Mouse (Mus musculus): ENCODE measurements at regions not wholly inside any gene's neighbourhood (a gene's known extent, or its start where the extent isn't known, plus 50 kb on each side); places are given as distances from the start of the nearest gene placed in this dataset.

DNA sequence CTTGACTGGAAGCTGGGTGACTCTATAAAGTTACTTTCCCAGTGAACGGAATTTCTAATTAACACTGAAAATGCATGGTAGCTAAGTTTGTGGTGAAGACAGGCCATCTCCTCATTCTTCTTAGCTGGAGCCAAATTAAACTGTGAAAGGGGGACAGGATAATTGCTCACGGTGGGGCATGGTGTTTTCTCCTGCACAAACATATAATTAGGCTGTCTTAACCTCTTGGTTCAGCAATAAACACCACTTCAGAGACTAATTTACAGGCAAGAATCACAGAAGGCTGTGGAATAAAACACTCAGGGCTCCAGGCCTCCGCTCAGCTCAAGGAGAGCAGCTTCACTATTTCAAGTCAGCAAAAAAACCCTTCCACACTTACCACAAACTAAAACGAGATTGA is 261.9 kb upstream of the Nt5e start:
- peak overlapping the region; percentile 1; the same call in 1 of the 2 replicates for H3K27ac ChIP-seq (replicated peaks; ENCODE audit: low read depth, low read length)
- H3K4me3 ChIP-seq (ENCODE audit: low read depth, low read length), result no peak overlapping the region
- DNase-seq (ENCODE audit: low spot score), result peak; percentile 54
- peaks cover 39% of the 10 kb centered on the region for H3K4me1 ChIP-seq (ENCODE audit: control insufficient read depth, insufficient read depth, low read length)
- no peaks in the 10 kb centered on the region for H3K9me3 ChIP-seq (ENCODE audit: control insufficient read depth, low read length)
- no peak overlapping the region for H3K9ac ChIP-seq (ENCODE audit: low read length)
- no peaks in the 10 kb centered on the region for H3K27me3 ChIP-seq (ENCODE audit: control insufficient read depth, insufficient read depth, low read length)
- H3K36me3 ChIP-seq (ENCODE audit: control insufficient read depth, insufficient read depth, low read length), result no peaks in the 10 kb centered on the region
- H3K4me2 ChIP-seq (ENCODE audit: low read depth, severe bottlenecking), result no peak overlapping the region
- no peak; the same call in 1 of the 2 replicates for ATAC-seq (ENCODE audit: insufficient number of reproducible peaks, low FRiP score, low TSS enrichment, low read depth)
- 10% methylated on average over 4 of the region's 4 CpGs for WGBS

GRCm38 (mm10) chr9:88065777-88066176 is 261.2 kb upstream of the Nt5e start:
- DNase-seq (ENCODE audit: low spot score) (no peak), ATAC-seq (ENCODE audit: insufficient number of reproducible peaks, low FRiP score, low TSS enrichment, low read depth) (no peak)
- H3K9ac ChIP-seq (ENCODE audit: low read length), result no peak overlapping the region
- H3K27me3 ChIP-seq (ENCODE audit: control insufficient read depth, insufficient read depth, low read length), result no peaks in the 10 kb centered on the region
- H3K9me3 ChIP-seq (ENCODE audit: control insufficient read depth, low read length), result no peaks in the 10 kb centered on the region
- no peaks in the 10 kb centered on the region for H3K36me3 ChIP-seq (ENCODE audit: control insufficient read depth, insufficient read depth, low read length)
- no peak overlapping the region for H3K4me3 ChIP-seq (ENCODE audit: low read depth, low read length)
- 58% methylated on average over 7 of the region's 7 CpGs for WGBS
- H3K4me1 ChIP-seq (ENCODE audit: control insufficient read depth, insufficient read depth, low read length), result peaks cover 46% of the 10 kb centered on the region
- H3K4me2 ChIP-seq (ENCODE audit: low read depth, severe bottlenecking), result no peak overlapping the region
- H3K27ac ChIP-seq (replicated peaks; ENCODE audit: low read depth, low read length), result 0 out of 2 replicates have a peak overlapping the region, but pooled peaks have one; percentile 1

GRCm38 (mm10) chr9:88068322-88068721 is 258.7 kb upstream of the Nt5e start:
- DNase-seq (ENCODE audit: low spot score) (peak; percentile 57), ATAC-seq (ENCODE audit: insufficient number of reproducible peaks, low FRiP score, low TSS enrichment, low read depth) (peak; percentile 29; the same call in 1 of the 2 replicates)
- Histone ChIP-seq H3K4me3 (ENCODE audit: low read depth, low read length) (no peak overlapping the region), H3K4me1 (ENCODE audit: control insufficient read depth, insufficient read depth, low read length) (peaks cover 55% of the 10 kb centered on the region), H3K27ac (replicated peaks; ENCODE audit: low read depth, low read length) (peak overlapping the region; percentile 69; the same call in 1 of the 2 replicates), H3K27me3 (ENCODE audit: control insufficient read depth, insufficient read depth, low read length) (no peaks in the 10 kb centered on the region), H3K4me2 (ENCODE audit: low read depth, severe bottlenecking) (peak overlapping the region; percentile 35; the same call in 1 of the 2 replicates), H3K9me3 (ENCODE audit: control insufficient read depth, low read length) (no peaks in the 10 kb centered on the region), H3K36me3 (ENCODE audit: control insufficient read depth, insufficient read depth, low read length) (no peaks in the 10 kb centered on the region), H3K9ac (ENCODE audit: low read length) (no peak overlapping the region)
- 16% methylated on average over 8 of the region's 8 CpGs for WGBS

- 7% methylated on average over 15 of the region's 15 CpGs for WGBS
- H3K27ac ChIP-seq (replicated peaks; ENCODE audit: low read depth, low read length), result peak overlapping the region; percentile 69
Measured at GRCm38 (mm10) chr9:88068881-88069304, 258.1 kb upstream of the Nt5e start.

DNA sequence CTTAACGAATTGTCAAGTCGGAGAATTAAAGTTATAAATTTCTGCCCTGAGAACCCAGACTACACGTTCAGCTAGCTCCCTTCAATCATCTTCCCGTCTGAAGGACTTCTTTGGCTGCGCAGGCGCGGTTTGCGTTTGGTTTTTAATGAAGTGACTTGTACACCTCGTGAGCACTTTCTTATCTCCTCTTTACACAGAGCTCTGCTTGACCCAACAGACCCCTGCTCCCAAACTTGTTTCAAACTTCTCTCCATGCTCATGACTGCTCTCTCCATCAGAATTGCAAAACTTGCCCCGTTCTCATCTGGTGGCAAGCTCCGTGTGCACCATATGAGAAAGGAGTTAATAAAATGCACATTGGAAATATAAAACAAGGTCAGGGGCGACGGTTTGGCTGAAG is 257.2 kb upstream of the Nt5e start:
- no peaks in the 10 kb centered on the region for H3K27me3 ChIP-seq (ENCODE audit: control insufficient read depth, insufficient read depth, low read length)
- H3K9ac ChIP-seq (ENCODE audit: low read length), result no peak overlapping the region
- ATAC-seq (ENCODE audit: insufficient number of reproducible peaks, low FRiP score, low TSS enrichment, low read depth), result no peak
- H3K9me3 ChIP-seq (ENCODE audit: control insufficient read depth, low read length), result no peaks in the 10 kb centered on the region
- H3K4me2 ChIP-seq (ENCODE audit: low read depth, severe bottlenecking), result peak overlapping the region; percentile 25; the same call in 1 of the 2 replicates
- peaks cover 54% of the 10 kb centered on the region for H3K4me1 ChIP-seq (ENCODE audit: control insufficient read depth, insufficient read depth, low read length)
- H3K36me3 ChIP-seq (ENCODE audit: control insufficient read depth, insufficient read depth, low read length), result no peaks in the 10 kb centered on the region
- WGBS, result 23% methylated on average over 13 of the region's 13 CpGs
- DNase-seq (ENCODE audit: low spot score), result peak; percentile 54
- peak overlapping the region; percentile 79 for H3K27ac ChIP-seq (replicated peaks; ENCODE audit: low read depth, low read length)
- H3K4me3 ChIP-seq (ENCODE audit: low read depth, low read length), result no peak overlapping the region

More at GRCm38 (mm10) chr9:88068881-88069304, 258.1 kb upstream of the Nt5e start:
- 0 out of 2 replicates have a peak overlapping the region, but pooled peaks have one; percentile 7 for H3K4me3 ChIP-seq (ENCODE audit: low read depth, low read length)
- H3K9ac ChIP-seq (ENCODE audit: low read length), result no peak overlapping the region
- peak overlapping the region; percentile 35 for H3K4me2 ChIP-seq (ENCODE audit: low read depth, severe bottlenecking)
- H3K27me3 ChIP-seq (ENCODE audit: control insufficient read depth, insufficient read depth, low read length), result no peaks in the 10 kb centered on the region
- no peaks in the 10 kb centered on the region for H3K36me3 ChIP-seq (ENCODE audit: control insufficient read depth, insufficient read depth, low read length)
- no peaks in the 10 kb centered on the region for H3K9me3 ChIP-seq (ENCODE audit: control insufficient read depth, low read length)
- ATAC-seq (ENCODE audit: insufficient number of reproducible peaks, low FRiP score, low TSS enrichment, low read depth) (peak; percentile 78), DNase-seq (ENCODE audit: low spot score) (peak; percentile 82)
- peaks cover 60% of the 10 kb centered on the region for H3K4me1 ChIP-seq (ENCODE audit: control insufficient read depth, insufficient read depth, low read length)

DNA sequence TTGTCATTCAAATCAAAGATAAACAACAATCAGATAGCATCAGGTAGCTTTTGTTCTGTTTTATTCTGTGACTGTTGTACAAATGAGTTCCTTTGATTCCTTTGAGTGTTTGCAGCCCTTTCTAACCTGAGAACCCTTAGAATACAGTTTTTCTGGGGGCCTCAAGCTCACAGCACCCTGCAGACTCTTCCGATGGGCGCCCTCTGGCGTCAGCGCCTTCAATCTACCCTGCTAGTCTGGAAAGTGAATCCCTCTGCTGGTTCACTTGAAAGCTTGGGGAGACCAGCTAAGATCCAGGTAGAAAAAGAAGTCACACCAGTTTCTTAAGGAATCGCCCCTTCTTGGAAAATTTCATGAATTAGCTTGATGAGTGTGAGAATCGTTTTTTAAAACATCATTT is 253.8 kb upstream of the Nt5e start:
- Histone ChIP-seq H3K4me1 (ENCODE audit: control insufficient read depth, insufficient read depth, low read length) (peaks cover 35% of the 10 kb centered on the region), H3K9ac (ENCODE audit: low read length) (no peak overlapping the region), H3K27ac (replicated peaks; ENCODE audit: low read depth, low read length) (no peak overlapping the region), H3K4me2 (ENCODE audit: low read depth, severe bottlenecking) (no peak overlapping the region), H3K4me3 (ENCODE audit: low read depth, low read length) (no peak overlapping the region), H3K36me3 (ENCODE audit: control insufficient read depth, insufficient read depth, low read length) (no peaks in the 10 kb centered on the region), H3K9me3 (ENCODE audit: control insufficient read depth, low read length) (no peaks in the 10 kb centered on the region), H3K27me3 (ENCODE audit: control insufficient read depth, insufficient read depth, low read length) (no peaks in the 10 kb centered on the region)
- DNase-seq (ENCODE audit: low spot score) (peak; percentile 81), ATAC-seq (ENCODE audit: insufficient number of reproducible peaks, low FRiP score, low TSS enrichment, low read depth) (no peak)
- WGBS, result 11% methylated on average over 6 of the region's 6 CpGs

DNA sequence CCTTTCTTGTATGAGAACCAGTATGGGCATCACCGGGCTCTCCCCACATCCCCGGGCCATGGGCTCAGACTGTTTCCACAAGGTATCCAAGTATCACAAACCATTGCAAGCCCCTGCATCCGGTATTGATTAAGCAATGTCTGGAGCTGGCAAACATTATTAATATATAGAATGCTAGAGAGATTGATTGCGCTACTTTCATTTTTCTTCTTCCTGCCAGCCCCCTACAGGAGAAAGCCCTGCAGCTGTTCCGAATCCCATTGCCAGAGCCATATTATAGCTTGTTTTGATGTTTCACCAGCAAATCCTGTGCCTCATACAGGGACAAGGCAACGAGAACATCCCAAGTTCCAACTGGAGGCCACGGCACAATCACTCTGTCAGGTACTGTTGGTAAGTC is 253.4 kb upstream of the Nt5e start:
- H3K9ac ChIP-seq (ENCODE audit: low read length), result no peak overlapping the region
- H3K27ac ChIP-seq (replicated peaks; ENCODE audit: low read depth, low read length), result no peak overlapping the region
- no peaks in the 10 kb centered on the region for H3K9me3 ChIP-seq (ENCODE audit: control insufficient read depth, low read length)
- DNase-seq (ENCODE audit: low spot score), result no peak
- H3K36me3 ChIP-seq (ENCODE audit: control insufficient read depth, insufficient read depth, low read length), result no peaks in the 10 kb centered on the region
- H3K27me3 ChIP-seq (ENCODE audit: control insufficient read depth, insufficient read depth, low read length), result no peaks in the 10 kb centered on the region
- peak; percentile 24; the same call in 1 of the 2 replicates for ATAC-seq (ENCODE audit: insufficient number of reproducible peaks, low FRiP score, low TSS enrichment, low read depth)
- peaks cover 32% of the 10 kb centered on the region for H3K4me1 ChIP-seq (ENCODE audit: control insufficient read depth, insufficient read depth, low read length)
- H3K4me2 ChIP-seq (ENCODE audit: low read depth, severe bottlenecking), result no peak overlapping the region
- no peak overlapping the region for H3K4me3 ChIP-seq (ENCODE audit: low read depth, low read length)
- WGBS, result 25% methylated on average over 7 of the region's 7 CpGs

DNA sequence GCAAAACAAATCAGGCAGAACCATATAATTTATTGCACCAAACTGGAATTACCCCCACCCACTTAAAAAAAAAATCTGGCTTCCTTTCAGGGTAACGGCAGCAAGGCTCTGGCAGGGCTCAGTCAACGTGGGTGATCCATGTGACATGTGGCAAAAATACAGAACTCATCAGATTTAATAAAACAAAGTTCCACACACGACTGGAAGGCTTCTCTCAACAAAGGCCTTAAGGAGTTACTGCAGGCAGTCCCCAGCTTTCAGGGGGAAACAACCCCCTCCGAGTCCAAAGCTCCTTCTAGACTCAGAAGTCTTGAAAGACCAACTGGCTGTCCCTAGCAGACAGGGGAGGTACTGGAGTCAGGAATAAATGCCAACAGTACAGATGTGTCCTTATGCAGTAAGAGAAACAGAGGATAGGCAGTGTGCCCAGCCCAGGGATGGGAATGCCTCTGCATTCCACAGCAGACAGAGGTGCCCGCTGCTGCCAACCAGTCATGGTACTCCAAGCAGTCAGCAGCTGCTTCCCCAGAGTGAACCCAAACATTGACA is 244.0 kb upstream of the Nt5e start:
- H3K4me1 ChIP-seq (ENCODE audit: control insufficient read depth, insufficient read depth, low read length), result no peaks in the 10 kb centered on the region
- H3K4me2 ChIP-seq (ENCODE audit: low read depth, severe bottlenecking), result no peak overlapping the region
- no peaks in the 10 kb centered on the region for H3K36me3 ChIP-seq (ENCODE audit: control insufficient read depth, insufficient read depth, low read length)
- H3K9ac ChIP-seq (ENCODE audit: low read length), result no peak overlapping the region
- H3K9me3 ChIP-seq (ENCODE audit: control insufficient read depth, low read length), result no peaks in the 10 kb centered on the region
- H3K27ac ChIP-seq (replicated peaks; ENCODE audit: low read depth, low read length), result no peak overlapping the region
- no peak for DNase-seq (ENCODE audit: low spot score)
- no peak overlapping the region for H3K4me3 ChIP-seq (ENCODE audit: low read depth, low read length)
- WGBS, result 35% methylated on average over 5 of the region's 5 CpGs
- no peaks in the 10 kb centered on the region for H3K27me3 ChIP-seq (ENCODE audit: control insufficient read depth, insufficient read depth, low read length)
- no peak; the same call in 1 of the 2 replicates for ATAC-seq (ENCODE audit: insufficient number of reproducible peaks, low FRiP score, low TSS enrichment, low read depth)

Data from limb, embryonic 11.5 days (tissue).